Mouse (Mus musculus) cerebellum, postnatal 36 days (tissue): ENCODE measurements around the gene Lingo3.
"Not testable (repeated sequence)": the region's sequence is repeated elsewhere in the genome, so short reads cannot be mapped to it uniquely, and the experiment has no call there.

Source experiments
- DNase-seq, 2 experiments: peaks; one replicate each; pipeline ENCODE4 v3.0.0; 2021 to 2022; ENCODE audit warnings: mixed read lengths in 2 of 2

The Lingo3 gene

DNA sequence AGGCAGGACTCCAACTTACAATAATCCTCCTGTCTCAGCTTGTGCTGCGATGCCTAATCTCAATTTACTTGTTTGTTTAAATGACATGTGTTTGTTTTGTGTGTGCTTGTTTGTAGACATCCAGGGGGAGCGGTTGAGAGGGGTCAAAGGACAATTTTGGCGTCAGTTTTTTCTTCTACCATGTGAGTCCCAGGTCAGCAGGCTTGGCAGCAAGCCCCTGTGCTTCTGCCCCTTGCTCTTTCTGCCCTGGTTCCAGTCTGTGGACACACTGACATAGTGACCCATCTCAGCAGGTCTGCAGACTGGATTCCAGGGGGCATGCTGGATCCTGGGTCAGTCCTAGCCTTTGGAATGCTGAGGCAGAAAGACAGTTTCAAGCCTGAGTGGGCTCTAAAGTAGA is 24.4 kb downstream of the Lingo3 start:
- DNase-seq: no peak

- no peak for DNase-seq
Measured at GRCm38 (mm10) chr10:80818599-80819281, 25.1 kb downstream of the Lingo3 start.

GRCm38 (mm10) chr10:80817955-80818354 is 25.9 kb downstream of the Lingo3 start:
- DNase-seq: not testable (repeated sequence)

DNA sequence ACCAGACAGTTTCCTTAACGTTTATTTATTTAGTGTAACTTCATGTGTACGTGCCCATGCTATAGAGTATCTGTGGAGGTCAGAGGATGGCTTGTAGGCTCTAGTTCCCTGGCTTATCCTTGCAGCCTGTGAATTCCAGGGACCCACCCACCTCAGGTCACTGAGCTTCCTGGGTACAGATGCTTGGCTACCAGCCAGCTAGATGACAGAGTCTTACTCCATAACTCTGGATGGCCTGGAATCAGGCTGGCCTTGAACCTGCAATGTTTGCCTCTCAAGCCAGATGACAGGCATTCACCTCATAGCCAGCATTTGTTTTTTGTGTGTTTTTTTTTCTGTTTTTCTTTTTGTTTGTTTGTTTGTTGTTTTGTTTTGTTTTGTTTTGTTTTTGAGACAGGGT is 26.7 kb downstream of the Lingo3 start:
- DNase-seq: no peak

- not testable (repeated sequence) for DNase-seq
Measured at GRCm38 (mm10) chr10:80816303-80816702, 27.5 kb downstream of the Lingo3 start.

DNA sequence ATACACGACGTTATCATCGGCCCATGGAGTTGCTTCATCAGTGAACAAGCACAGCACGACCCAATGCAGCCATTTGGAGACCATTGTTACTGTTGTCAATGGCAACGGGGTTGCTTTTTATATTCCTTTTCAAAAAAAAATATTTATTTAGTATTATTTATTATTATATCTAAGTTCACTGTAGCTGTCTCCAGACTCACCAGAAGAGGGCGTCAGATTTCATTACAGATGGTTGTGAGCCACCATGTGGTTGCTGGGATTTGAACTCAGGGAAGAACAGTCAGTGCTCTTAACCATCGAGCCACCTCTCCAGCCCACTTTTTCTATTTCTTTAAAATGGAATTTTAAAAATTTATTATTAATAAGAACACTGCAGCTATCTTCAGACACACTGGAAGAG is 29.0 kb downstream of the Lingo3 start:
- DNase-seq: no peak

DNA sequence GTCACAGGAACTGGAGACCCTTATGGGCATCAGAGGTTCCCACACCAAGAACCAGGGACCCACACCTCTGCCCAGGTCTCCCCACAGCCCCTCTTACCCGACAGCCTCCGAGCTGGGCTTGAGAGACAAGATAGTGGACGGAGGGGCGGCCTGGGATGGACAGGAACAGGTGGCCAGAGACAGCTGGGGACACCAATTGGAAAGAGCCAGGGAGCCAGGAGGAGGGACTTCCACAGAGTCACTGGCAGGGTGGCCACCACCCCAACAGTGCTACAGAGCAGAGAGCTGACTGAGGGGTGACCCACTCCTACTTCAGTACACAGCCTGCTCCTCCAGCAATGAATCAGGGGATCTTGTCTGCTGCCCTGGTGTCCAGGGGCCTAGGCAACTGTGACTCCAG is 30.5 kb downstream of the Lingo3 start, which contains the start of gene Jsrp1:
Gene Jsrp1 (minus strand): TSS at position 133 of the 400 bp plus-strand sequence.
- no peak for DNase-seq

DNA sequence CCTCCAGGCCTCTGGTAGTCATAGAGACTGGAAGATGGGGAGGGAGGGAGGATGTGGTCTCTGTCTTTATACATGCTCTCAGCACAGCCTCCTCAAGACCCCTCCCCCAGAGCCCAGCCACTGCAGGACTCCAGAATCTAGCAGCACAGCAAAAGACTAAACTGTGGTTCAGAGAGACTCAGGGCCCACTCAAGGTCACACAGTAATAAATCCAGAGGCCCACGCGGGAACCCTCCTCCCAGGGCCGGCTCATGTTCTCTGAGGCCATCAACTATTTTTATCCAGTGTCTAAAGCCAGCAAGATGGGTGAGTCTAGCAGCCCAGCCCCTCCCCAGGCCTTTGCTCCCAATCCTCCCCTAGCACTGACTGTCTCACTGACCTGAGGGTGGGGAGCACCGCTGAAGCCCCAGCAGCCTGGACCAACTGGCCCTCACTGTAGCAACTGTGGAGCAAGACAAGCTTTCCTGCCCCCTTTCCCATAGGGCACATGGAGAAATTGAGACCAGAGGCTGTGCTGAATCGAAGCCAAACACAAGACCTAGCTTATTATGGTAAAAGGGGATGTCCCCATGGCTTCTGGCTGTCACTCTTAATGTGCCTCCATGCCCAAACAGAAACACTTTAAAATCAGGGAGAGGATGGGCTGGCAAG is 31.3 kb downstream of the Lingo3 start:
- DNase-seq: no peak

GRCm38 (mm10) chr10:80810084-80810483 is 33.8 kb downstream of the Lingo3 start:
- no peak for DNase-seq

- no peak for DNase-seq
Measured at GRCm38 (mm10) chr10:80808985-80809632, 34.7 kb downstream of the Lingo3 start.

DNA sequence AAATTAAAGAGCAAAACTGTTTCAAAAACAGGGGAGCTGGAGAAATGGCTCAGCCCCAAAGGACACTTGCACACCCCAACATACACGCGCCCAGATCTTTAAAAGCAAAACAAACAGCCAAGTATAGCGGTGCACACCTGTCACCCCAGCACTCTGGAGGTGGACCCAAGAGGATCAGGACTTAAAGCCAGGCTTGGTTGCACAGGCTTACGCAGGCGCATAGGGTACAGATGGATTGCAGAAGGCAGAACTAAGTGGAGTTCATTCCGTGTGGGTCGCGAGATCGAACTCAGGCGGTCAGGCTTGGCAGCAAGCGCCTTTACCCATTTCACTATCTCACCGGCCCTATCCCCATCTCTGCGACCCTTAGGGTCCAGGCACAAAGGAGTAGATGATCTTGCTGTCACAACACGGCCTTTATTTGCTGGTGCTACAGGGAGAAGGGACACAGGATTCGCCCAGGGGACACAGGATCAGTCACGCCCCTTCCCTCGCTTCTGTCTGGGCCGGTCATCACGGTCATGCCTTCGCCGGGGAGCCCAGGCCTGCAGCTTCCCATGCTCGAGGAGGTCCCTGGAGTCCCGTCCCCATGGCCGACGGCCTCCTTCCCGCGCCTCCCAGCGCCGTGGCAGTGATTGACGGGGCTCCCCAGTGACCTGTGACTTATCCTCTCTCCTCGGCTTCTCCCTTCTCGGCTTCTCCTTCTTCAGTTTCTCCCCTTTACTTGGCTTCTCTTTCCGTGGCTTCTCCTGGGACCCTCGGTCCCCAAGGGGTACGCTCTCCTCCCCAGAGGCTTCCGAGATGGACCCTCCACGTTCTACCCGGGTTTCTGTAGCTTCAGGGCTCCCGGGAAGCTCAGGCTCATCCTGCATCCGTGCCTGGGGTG is 35.5 kb downstream of the Lingo3 start:
- DNase-seq: no peak

DNA sequence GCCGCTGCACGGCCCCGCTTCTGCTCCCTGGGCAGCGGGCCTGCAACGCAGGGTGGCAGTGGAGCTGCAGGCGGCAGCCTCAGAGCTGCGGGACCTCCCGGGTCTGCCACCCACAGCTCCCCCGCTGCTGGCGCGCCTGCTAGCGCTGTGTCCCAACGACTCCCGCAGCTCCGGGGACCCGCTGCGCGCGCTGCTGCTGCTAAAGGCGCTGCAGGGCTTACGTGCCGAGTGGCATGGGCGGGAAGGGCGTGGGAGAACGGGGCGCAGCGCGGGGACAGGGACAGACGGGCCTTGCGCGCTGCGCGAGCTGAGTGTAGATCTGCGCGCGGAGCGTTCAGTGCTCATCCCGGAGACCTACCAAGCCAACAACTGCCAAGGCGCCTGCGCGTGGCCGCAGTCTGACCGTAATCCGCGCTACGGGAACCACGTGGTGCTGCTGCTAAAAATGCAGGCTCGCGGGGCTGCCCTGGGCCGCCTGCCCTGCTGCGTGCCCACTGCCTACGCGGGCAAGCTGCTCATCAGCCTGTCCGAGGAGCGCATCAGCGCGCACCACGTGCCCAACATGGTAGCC is 36.7 kb downstream of the Lingo3 start:
- DNase-seq: peak; percentile 87 to 90

- DNase-seq: peak in 1 of 2 experiments; percentile 38
Measured at GRCm38 (mm10) chr10:80806341-80807056, 37.3 kb downstream of the Lingo3 start.

DNA sequence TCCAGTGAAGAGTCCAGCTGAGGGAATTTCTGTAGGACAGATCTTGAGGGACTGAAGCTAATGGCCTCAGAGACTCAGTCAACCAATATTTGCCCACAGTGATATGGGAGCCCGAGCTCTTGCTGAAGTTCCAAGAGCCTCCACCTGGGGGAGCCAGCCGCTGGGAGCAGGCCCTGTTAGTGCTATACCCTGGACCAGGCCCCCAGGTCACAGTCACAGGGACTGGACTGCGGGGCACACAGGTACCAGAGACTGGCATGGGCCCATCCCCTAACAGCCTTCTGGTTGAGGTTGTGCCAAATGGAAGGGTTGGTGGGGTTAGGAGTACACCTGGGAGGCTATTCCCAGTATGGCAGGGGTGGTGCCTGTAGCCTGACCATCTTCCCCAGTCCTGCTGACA is 37.9 kb downstream of the Lingo3 start:
- peak; percentile 89 to 90 for DNase-seq

DNA sequence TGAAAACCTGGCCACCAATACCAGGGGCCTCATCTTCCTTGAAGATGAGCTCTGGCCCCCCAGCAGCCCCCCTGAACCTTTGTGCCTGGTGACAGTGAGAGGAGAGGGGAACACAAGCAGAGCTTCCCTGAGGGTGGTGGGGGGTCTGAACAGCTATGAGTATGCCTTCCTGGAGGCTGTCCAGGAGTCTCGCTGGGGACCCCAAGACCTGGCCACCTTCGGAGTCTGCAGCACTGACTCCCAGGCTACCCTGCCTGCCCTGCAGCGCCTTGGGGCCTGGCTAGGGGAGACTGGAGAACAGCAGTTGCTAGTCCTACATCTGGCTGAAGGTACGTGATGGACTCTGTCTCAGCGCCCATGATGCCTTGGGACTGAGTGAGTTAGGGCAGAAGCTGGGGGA is 38.5 kb downstream of the Lingo3 start:
- no peak for DNase-seq

DNA sequence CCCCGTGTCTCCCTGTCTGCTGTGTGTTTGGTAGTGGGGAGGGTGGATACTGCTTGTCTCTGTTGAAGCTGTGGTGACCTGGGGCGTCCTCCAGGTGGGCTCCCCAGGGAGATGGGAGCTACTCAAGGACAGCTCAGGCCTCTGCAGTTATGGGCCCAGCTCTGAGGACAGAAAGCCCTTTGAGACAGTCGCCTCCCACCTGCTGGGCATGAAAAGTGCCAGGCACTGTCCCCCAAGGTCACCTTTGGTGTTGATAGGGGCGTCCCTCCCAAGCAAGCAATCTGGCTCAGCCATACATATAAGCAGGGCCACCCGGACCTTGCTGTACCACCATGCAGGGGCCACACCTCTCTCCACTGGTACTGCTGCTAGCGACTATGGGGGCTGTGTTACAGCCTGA is 38.9 kb downstream of the Lingo3 start, which contains the start of gene Amh:
Gene Amh (plus strand): TSS at position 328 of the 400 bp plus-strand sequence.
- DNase-seq: no peak

GRCm38 (mm10) chr10:80804340-80804739 is 39.5 kb downstream of the Lingo3 start:
- DNase-seq: no peak

DNA sequence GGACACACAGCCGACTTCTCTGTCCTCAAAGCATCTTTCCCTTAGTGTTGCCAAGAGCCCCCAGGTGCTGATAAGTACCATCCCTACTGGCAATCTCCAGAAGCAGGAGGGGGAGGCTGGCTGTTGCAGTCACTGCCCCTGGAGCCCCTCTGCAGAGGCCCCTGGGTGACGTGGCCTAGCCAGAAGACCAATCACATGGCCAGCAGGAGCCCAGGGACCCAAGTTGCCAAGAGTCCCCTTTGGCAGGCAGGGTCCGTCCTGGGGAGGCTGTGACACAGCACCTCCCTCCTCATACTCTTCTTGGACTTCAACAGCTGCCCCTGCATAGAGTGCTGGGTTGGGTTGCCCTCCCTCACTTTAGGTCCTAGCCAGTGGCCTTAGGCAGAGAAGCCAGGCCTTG is 40.8 kb downstream of the Lingo3 start:
- DNase-seq: no peak

GRCm38 (mm10) chr10:80802204-80802912 is 41.5 kb downstream of the Lingo3 start:
- peak in 1 of 2 experiments; percentile 13 for DNase-seq

- no peak for DNase-seq
Measured at GRCm38 (mm10) chr10:80799070-80799566, 44.7 kb downstream of the Lingo3 start.
